Comparison of ENCODE assay signal across 8 mouse cellular contexts in genomic region chr8:121948321-121949145, GRCm38 (mm10). TPM values are rescaled to one million over a fixed set of nuclear protein-coding genes. Genes with fewer than 3 reads are reported as not detected.
A peak's percentile ranks its signal among the peaks of the same experiment; 100 is the strongest.
DNase-seq lines count a peak whose midpoint lies in the region; ATAC-seq and TF ChIP-seq lines count a peak whose summit lies in the region.

No protein-coding gene starts in this region.

- TF ChIP-seq CTCF in layer of hippocampus, adult 2 months (conservative IDR thresholded peaks at IDR 0.05): no peak

- H3K27me3 ChIP-seq in hindbrain, embryonic 15.5 days: no peaks in the 10 kb centered on the region
- no peaks in the 10 kb centered on the region for H3K27me3 ChIP-seq in midbrain, embryonic 16.5 days (ENCODE audit: control insufficient read depth, insufficient read depth, low read depth, low read length)

- H3K4me2 ChIP-seq in hindbrain, embryonic 15.5 days: peak overlapping the region; percentile 75
- peak overlapping the region; percentile 65 for H3K4me2 ChIP-seq in midbrain, embryonic 16.5 days (ENCODE audit: low read length)

- peak overlapping the region; percentile 71; the same call in 1 of the 2 replicates for H3K27ac ChIP-seq in layer of hippocampus, adult 2 months
- peak overlapping the region; percentile 47 for H3K27ac ChIP-seq in brown adipose tissue, adult 24 weeks (replicated peaks; ENCODE audit: low read depth, low read length)
- H3K27ac ChIP-seq in hindbrain, embryonic 15.5 days (replicated peaks): peak overlapping the region; percentile 79
- H3K27ac ChIP-seq in midbrain, embryonic 16.5 days (ENCODE audit: low read length): peak overlapping the region; percentile 50; the same call in 1 of the 2 replicates

- H3K4me1 ChIP-seq in brown adipose tissue, adult 24 weeks (ENCODE audit: control insufficient read depth, insufficient read depth, insufficient read length, low read length): peaks cover 11% of the 10 kb centered on the region
- H3K4me1 ChIP-seq in hindbrain, embryonic 15.5 days (replicated peaks): peaks cover 48% of the 10 kb centered on the region
- peaks cover 33% of the 10 kb centered on the region for H3K4me1 ChIP-seq in midbrain, embryonic 16.5 days (ENCODE audit: control insufficient read depth, insufficient read depth, low read length)

- peak overlapping the region; percentile 55 for H3K9ac ChIP-seq in hindbrain, embryonic 15.5 days
- peak overlapping the region; percentile 55 for H3K9ac ChIP-seq in midbrain, embryonic 16.5 days (ENCODE audit: low read depth, low read length)

- no peak for ATAC-seq in hindbrain, embryonic 15.5 days (ENCODE audit: low FRiP score, low read depth)
- ATAC-seq in midbrain, embryonic 16.5 days: no peak

- DNase-seq in layer of hippocampus, adult 2 months (ENCODE audit: low spot score in 2 of 2): no peak
- no peak for DNase-seq in layer of hippocampus, adult 11-12 months (ENCODE audit: low spot score)
- DNase-seq in adrenal gland, adult 8-10 months: no peak
- no peak for DNase-seq in layer of hippocampus, adult 8-10 months (ENCODE audit: low spot score in 2 of 2)
- no peak for DNase-seq in frontal cortex, postnatal 36 days (ENCODE audit: low spot score in 2 of 2)

- WGBS in hindbrain, embryonic 15.5 days: 60% methylated on average over 19 of the region's 19 CpGs
- WGBS in midbrain, embryonic 16.5 days: 57% methylated on average over 19 of the region's 19 CpGs

- no peaks in the 10 kb centered on the region for H3K36me3 ChIP-seq in hindbrain, embryonic 15.5 days
- no peaks in the 10 kb centered on the region for H3K36me3 ChIP-seq in midbrain, embryonic 16.5 days (ENCODE audit: control insufficient read depth, insufficient read depth, low read length)

- no peaks in the 10 kb centered on the region for H3K9me3 ChIP-seq in hindbrain, embryonic 15.5 days
- no peaks in the 10 kb centered on the region for H3K9me3 ChIP-seq in midbrain, embryonic 16.5 days (replicated peaks; ENCODE audit: control insufficient read depth, low read length, poor library complexity, severe bottlenecking)

- H3K4me3 ChIP-seq in layer of hippocampus, adult 2 months: peak overlapping the region; percentile 33
- H3K4me3 ChIP-seq in brown adipose tissue, adult 24 weeks (ENCODE audit: insufficient read depth, low read depth, low read length): peak overlapping the region; percentile 43
- H3K4me3 ChIP-seq in hindbrain, embryonic 15.5 days: peak overlapping the region; percentile 39
- peak overlapping the region; percentile 34 for H3K4me3 ChIP-seq in midbrain, embryonic 16.5 days (ENCODE audit: low read depth, low read length)

RNA-seq across cellular contexts. Expression of gene Banp, which starts 1.0 kb away (rescaled TPM):
- total RNA-seq in layer of hippocampus, adult 2 months (2021): 10 to 100 TPM; 32.7 to 61.0 TPM
- 2.6 and 11.8 TPM in 2 replicates for polyA plus RNA-seq in brown adipose tissue, adult 24 weeks (2012; ENCODE audit: insufficient read depth, insufficient read length, missing spikeins)
- polyA plus RNA-seq in hindbrain, embryonic 15.5 days (2015; fragmentation: Nextera tagmentation; extraction: Ambion mirVana): 53.9 and 59.1 TPM in 2 replicates
- 54.7 and 55.7 TPM in 2 replicates for polyA plus RNA-seq in midbrain, embryonic 16.5 days (2015; fragmentation: Nextera tagmentation; extraction: Ambion mirVana)
- 10 to 100 TPM; 16.5 to 40.8 (median 27.9) TPM for total RNA-seq in adrenal gland, adult 8-10 months (2022)
- total RNA-seq in layer of hippocampus, adult 8-10 months (2022): 10 to 100 TPM; 25.1 to 66.1 (median 45.2) TPM

RNA-seq across cellular contexts. Expression of gene Car5a, which starts 3.8 kb away (rescaled TPM):
- total RNA-seq in layer of hippocampus, adult 2 months (2021): not detected
- not detected in 2 replicates for polyA plus RNA-seq in brown adipose tissue, adult 24 weeks (2012; ENCODE audit: insufficient read depth, insufficient read length, missing spikeins)
- polyA plus RNA-seq in hindbrain, embryonic 15.5 days (2015; fragmentation: Nextera tagmentation; extraction: Ambion mirVana): 0.36 and 0.63 TPM in 2 replicates
- polyA plus RNA-seq in midbrain, embryonic 16.5 days (2015; fragmentation: Nextera tagmentation; extraction: Ambion mirVana): 0.55 and 0.60 TPM in 2 replicates
- not detected for total RNA-seq in adrenal gland, adult 8-10 months (2022)
- under 1 TPM in 1 of 4 experiments, not detected in 3; 0.41 TPM for total RNA-seq in layer of hippocampus, adult 8-10 months (2022)

RNA-seq across cellular contexts. Expression of gene Slc7a5, which starts 41.0 kb away (rescaled TPM):
- total RNA-seq in layer of hippocampus, adult 2 months (2021): 10 to 100 TPM; 66.5 to 68.7 TPM
- polyA plus RNA-seq in brown adipose tissue, adult 24 weeks (2012; ENCODE audit: insufficient read depth, insufficient read length, missing spikeins): 0.67 TPM in 1 of 2 replicates, not detected in the other
- 52.9 and 59.2 TPM in 2 replicates for polyA plus RNA-seq in hindbrain, embryonic 15.5 days (2015; fragmentation: Nextera tagmentation; extraction: Ambion mirVana)
- polyA plus RNA-seq in midbrain, embryonic 16.5 days (2015; fragmentation: Nextera tagmentation; extraction: Ambion mirVana): 48.9 and 50.8 TPM in 2 replicates
- 10 to 100 TPM; 51.8 to 96.5 (median 70.3) TPM for total RNA-seq in adrenal gland, adult 8-10 months (2022)
- total RNA-seq in layer of hippocampus, adult 8-10 months (2022): 10 to 100 TPM; 52.0 to 66.6 (median 61.8) TPM
